Mouse (Mus musculus) ES-E14 (cell line): ENCODE results near the gene Lyrm2. TPM values are rescaled to one million over a fixed set of nuclear protein-coding genes. Genes with fewer than 3 reads are reported as not detected.

ENCODE experiments used
- DNase-seq: peaks from one replicate; pipeline ENCODE4 v3.0.0-alpha.2; 2013; ENCODE audit warnings: low read depth, low spot score
- H3K27ac ChIP-seq: 2 replicates; pipeline ENCODE4 v1.5.1; 2012; ENCODE audit warnings: low read depth, mild to moderate bottlenecking, low read length, moderate library complexity, mixed read lengths; ENCODE audit not compliant: poor library complexity, insufficient read depth, severe bottlenecking
- H3K36me3 ChIP-seq: 2 replicates; pipeline ENCODE4 v1.6.1; 2012; ENCODE audit warnings: mild to moderate bottlenecking, low read length, moderate library complexity, mixed read lengths; ENCODE audit not compliant: control insufficient read depth, poor library complexity, insufficient read depth, severe bottlenecking
- H3K4me1 ChIP-seq, 2 experiments: fragments of 150-350 bp in 1 of 2; sonication (generic) in 1 of 2; 2 replicates each; pipeline ENCODE4 v1.6.1; 2012; ENCODE audit warnings: low read length in 2 of 2, mild to moderate bottlenecking in 1 of 2, mixed read lengths in 1 of 2; ENCODE audit not compliant: control insufficient read depth in 2 of 2, insufficient read depth in 2 of 2, poor library complexity in 1 of 2
- H3K4me3 ChIP-seq, 2 experiments: fragments of 150-350 bp in 1 of 2; sonication (generic) in 1 of 2; 2 replicates each; pipeline ENCODE4 v1.5.1; 2012; ENCODE audit warnings: low read length in 2 of 2, low read depth in 1 of 2, mild to moderate bottlenecking in 1 of 2, mixed read lengths in 1 of 2; ENCODE audit not compliant: insufficient read depth in 1 of 2, poor library complexity in 1 of 2, severe bottlenecking in 1 of 2
- H3K9ac ChIP-seq: 2 replicates; pipeline ENCODE4 v1.6.1; 2012; ENCODE audit warnings: low read depth, mild to moderate bottlenecking, low read length, mixed read lengths; ENCODE audit not compliant: poor library complexity, insufficient read depth, severe bottlenecking
- H3K9me3 ChIP-seq: fragments of 150-350 bp; sonication (generic); 2 replicates; pipeline ENCODE4 v1.6.1; 2012; ENCODE audit warnings: low read depth, mild to moderate bottlenecking, low read length; ENCODE audit not compliant: control insufficient read depth, insufficient read depth
- CHD2 ChIP-seq: IDR thresholded peaks from 2 replicates; pipeline ENCODE4 v1.6.1; 2014; ENCODE audit warnings: mild to moderate bottlenecking, low read depth, low read length, inconsistent platforms
- HCFC1 ChIP-seq: IDR thresholded peaks from 2 replicates; pipeline ENCODE4 v1.6.1; 2012; ENCODE audit warnings: low read length, inconsistent platforms, borderline replicate concordance; ENCODE audit not compliant: insufficient read depth
- MAFK ChIP-seq: IDR thresholded peaks from 2 replicates; pipeline ENCODE4 v1.6.1; 2014; ENCODE audit warnings: mild to moderate bottlenecking, low read depth, low read length, inconsistent platforms; ENCODE audit not compliant: insufficient read depth
- ZC3H11A ChIP-seq: IDR thresholded peaks from 2 replicates; pipeline ENCODE4 v1.6.1; 2012; ENCODE audit warnings: low read depth, mild to moderate bottlenecking, inconsistent platforms, low read length, borderline replicate concordance
- ZNF384 ChIP-seq: IDR thresholded peaks from 2 replicates; pipeline ENCODE4 v1.6.1; 2012; ENCODE audit warnings: low read depth, low read length, inconsistent platforms
- in situ Hi-C, 2 experiments: fragments of 600-800 bp; cut with MboI; formaldehyde crosslinking; loops; one replicate each; pipeline ENCODE4 v1.15.1; 2025; ENCODE audit warnings: low sequenced_read_pairs in 2 of 2, inconsistent platforms in 1 of 2; ENCODE audit not compliant: unreplicated experiment in 2 of 2
- total RNA-seq: library from RNA; depleted of rRNA; stranded (reverse); fragments of 300-350 nt; gene quantifications from 2 replicates; pipeline ENCODE4 v1.2.3, GENCODE M21; 2012

Lyrm2 gene
- total RNA-seq, 1 experiment = 24.2 TPM

- H3K4me1 ChIP-seq = no peaks in the 10 kb centered on the region
- in situ Hi-C loops = loop anchor here in 1 of 2 experiments (25.0 kb wide), 1 partner anchor 88 kb away; no protein-coding TSS in a partner anchor
- no peaks in the 10 kb centered on the region for H3K9me3 ChIP-seq
- H3K9ac ChIP-seq = no peak overlapping the region
- no peak for TF ChIP-seq HCFC1
- no peak for TF ChIP-seq ZNF384
- TF ChIP-seq MAFK = no peak
- TF ChIP-seq CHD2 = no peak
- no peak for TF ChIP-seq ZC3H11A
- no peaks in the 10 kb centered on the region; the same call in 1 of the 2 replicates for H3K36me3 ChIP-seq
- no peak overlapping the region for H3K27ac ChIP-seq
- DNase-seq = no peak
- no peak overlapping the region for H3K4me3 ChIP-seq
Observed at GRCm38 (mm10) chr4:32824254-32824653, 24.2 kb downstream of the Lyrm2 start.

GRCm38 (mm10) chr4:32826925-32827324 is 26.9 kb downstream of the Lyrm2 start:
- H3K9ac ChIP-seq = no peak overlapping the region
- TF ChIP-seq HCFC1 (no peak), CHD2 (no peak)
- in situ Hi-C loops = no loop called here
- H3K36me3 ChIP-seq = no peaks in the 10 kb centered on the region; the same call in 1 of the 2 replicates
- no peaks in the 10 kb centered on the region for H3K4me1 ChIP-seq
- no peak for DNase-seq
- no peak overlapping the region; the same call in 1 of the 2 replicates for H3K27ac ChIP-seq
- H3K9me3 ChIP-seq = no peaks in the 10 kb centered on the region
- no peak overlapping the region for H3K4me3 ChIP-seq

GRCm38 (mm10) chr4:32828385-32829077 is 28.5 kb downstream of the Lyrm2 start:
- H3K9me3 ChIP-seq = no peaks in the 10 kb centered on the region
- H3K9ac ChIP-seq = no peak overlapping the region
- no peak for TF ChIP-seq MAFK
- TF ChIP-seq ZC3H11A = no peak
- no peak for TF ChIP-seq ZNF384
- TF ChIP-seq HCFC1 = no peak
- no peak for TF ChIP-seq CHD2
- DNase-seq = no peak
- no peak overlapping the region for H3K4me3 ChIP-seq
- no peaks in the 10 kb centered on the region; the same call in 1 of the 2 replicates for H3K36me3 ChIP-seq
- in situ Hi-C loops = no loop called here
- H3K4me1 ChIP-seq = peaks cover 0 to 3% of the 10 kb centered on the region in 2 experiments; a peak in 1 of 4 replicates
- no peak overlapping the region for H3K27ac ChIP-seq

- no peak overlapping the region for H3K27ac ChIP-seq
- H3K9me3 ChIP-seq = no peaks in the 10 kb centered on the region
- in situ Hi-C loops = no loop called here
- H3K4me1 ChIP-seq = peaks cover 0 to 3% of the 10 kb centered on the region in 2 experiments; a peak in 2 of 4 replicates
- no peaks in the 10 kb centered on the region; the same call in 1 of the 2 replicates for H3K36me3 ChIP-seq
- H3K9ac ChIP-seq = no peak overlapping the region
- no peak for DNase-seq
- H3K4me3 ChIP-seq = no peak overlapping the region
- no peak for TF ChIP-seq MAFK
- TF ChIP-seq HCFC1 = no peak
- no peak for TF ChIP-seq CHD2
- no peak for TF ChIP-seq ZC3H11A
- no peak for TF ChIP-seq ZNF384
Observed at GRCm38 (mm10) chr4:32829316-32829715, 29.3 kb downstream of the Lyrm2 start.
